Mouse (Mus musculus): Measurements from ENCODE around the gene Keap1. TPM values are rescaled to one million over a fixed set of nuclear protein-coding genes. Genes with fewer than 3 reads are reported as not detected.
"Not testable (repeated sequence)": the region's sequence is repeated elsewhere in the genome, so short reads cannot be mapped to it uniquely, and the experiment has no call there.

Keap1 gene
- polyA plus RNA-seq, 1 experiment from 2014 or later = 34.2 TPM

DNA sequence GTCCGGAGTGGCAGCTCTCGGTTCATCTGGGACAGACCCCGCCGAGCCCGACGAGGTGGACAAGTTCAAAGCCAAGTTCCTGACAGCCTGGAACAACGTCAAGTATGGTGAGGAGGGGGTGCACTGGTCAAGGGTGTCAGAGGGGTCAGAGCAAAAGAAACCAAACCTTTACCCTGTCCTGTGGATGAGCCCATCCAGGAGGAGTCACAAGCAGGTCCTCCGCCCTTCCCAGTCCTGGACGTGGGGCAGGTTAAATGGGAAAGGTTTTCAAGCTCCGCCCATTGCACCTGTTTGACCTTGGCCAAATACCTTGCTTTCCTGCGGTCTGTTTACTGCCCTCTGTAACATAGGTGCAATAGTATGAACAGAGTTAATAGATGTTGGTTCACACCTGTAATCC is 26.4 kb upstream of the Keap1 start:
- H3K9ac ChIP-seq (ENCODE audit: low read depth, low read length) = peak overlapping the region; percentile 90
- H3K4me1 ChIP-seq (ENCODE audit: control insufficient read depth, insufficient read depth, low read length) = peaks cover 18% of the 10 kb centered on the region
- H3K36me3 ChIP-seq (ENCODE audit: control insufficient read depth, insufficient read depth, low read length) = peaks cover 34% of the 10 kb centered on the region
- no peak overlapping the region for H3K27ac ChIP-seq (ENCODE audit: low read depth, low read length)
- peak overlapping the region; percentile 83 for H3K4me2 ChIP-seq (replicated peaks; ENCODE audit: low read depth, low read length)
- H3K4me3 ChIP-seq (ENCODE audit: low read length) = peak overlapping the region; percentile 93
- H3K9me3 ChIP-seq (ENCODE audit: control insufficient read depth, low read length) = no peaks in the 10 kb centered on the region
- H3K27me3 ChIP-seq (ENCODE audit: control insufficient read depth, insufficient read depth, low read length) = no peaks in the 10 kb centered on the region
- 5% methylated on average over 11 of the region's 11 CpGs for WGBS
- peak; percentile 25 for ATAC-seq (ENCODE audit: low FRiP score, low TSS enrichment)

GRCm38 (mm10) chr9:21265000-21265561 is 25.9 kb upstream of the Keap1 start, which contains the start of gene Atg4d:
Gene Atg4d (plus strand): TSS chr9:21265293.
- H3K4me3 ChIP-seq (ENCODE audit: low read length) = peak within 1 kb of the TSS; percentile 93
- peak within 1 kb of the TSS; percentile 69 for H3K27ac ChIP-seq (ENCODE audit: low read depth, low read length)
- H3K9me3 ChIP-seq (ENCODE audit: control insufficient read depth, low read length) = no peaks in the 10 kb centered on the region
- ATAC-seq (ENCODE audit: low FRiP score, low TSS enrichment) = peak; percentile 98
- under 1% methylated on average over 47 of the region's 49 CpGs for WGBS
- peaks cover 18% of the 10 kb centered on the region for H3K4me1 ChIP-seq (ENCODE audit: control insufficient read depth, insufficient read depth, low read length)
- peaks cover 28% of the 10 kb centered on the region for H3K36me3 ChIP-seq (ENCODE audit: control insufficient read depth, insufficient read depth, low read length)
- H3K27me3 ChIP-seq (ENCODE audit: control insufficient read depth, insufficient read depth, low read length) = no peaks in the 10 kb centered on the region
- H3K4me2 ChIP-seq (replicated peaks; ENCODE audit: low read depth, low read length) = peak within 1 kb of the TSS; percentile 83
- H3K9ac ChIP-seq (ENCODE audit: low read depth, low read length) = peak within 1 kb of the TSS; percentile 90

- Histone ChIP-seq H3K27ac (ENCODE audit: low read depth, low read length) (peak overlapping the region; percentile 69; the same call in 1 of the 2 replicates), H3K9ac (ENCODE audit: low read depth, low read length) (peak overlapping the region; percentile 36; the same call in 1 of the 2 replicates), H3K9me3 (ENCODE audit: control insufficient read depth, low read length) (no peaks in the 10 kb centered on the region), H3K27me3 (ENCODE audit: control insufficient read depth, insufficient read depth, low read length) (no peaks in the 10 kb centered on the region), H3K4me2 (replicated peaks; ENCODE audit: low read depth, low read length) (peak overlapping the region; percentile 58), H3K4me1 (ENCODE audit: control insufficient read depth, insufficient read depth, low read length) (peaks cover 18% of the 10 kb centered on the region), H3K4me3 (ENCODE audit: low read length) (peak overlapping the region; percentile 93), H3K36me3 (ENCODE audit: control insufficient read depth, insufficient read depth, low read length) (peaks cover 22% of the 10 kb centered on the region)
- no peak; the same call in none of the 2 replicates for ATAC-seq (ENCODE audit: low FRiP score, low TSS enrichment)
- 13% methylated on average over 17 of the region's 17 CpGs for WGBS
Measured at GRCm38 (mm10) chr9:21264272-21264999, 25.3 kb upstream of the Keap1 start.

DNA sequence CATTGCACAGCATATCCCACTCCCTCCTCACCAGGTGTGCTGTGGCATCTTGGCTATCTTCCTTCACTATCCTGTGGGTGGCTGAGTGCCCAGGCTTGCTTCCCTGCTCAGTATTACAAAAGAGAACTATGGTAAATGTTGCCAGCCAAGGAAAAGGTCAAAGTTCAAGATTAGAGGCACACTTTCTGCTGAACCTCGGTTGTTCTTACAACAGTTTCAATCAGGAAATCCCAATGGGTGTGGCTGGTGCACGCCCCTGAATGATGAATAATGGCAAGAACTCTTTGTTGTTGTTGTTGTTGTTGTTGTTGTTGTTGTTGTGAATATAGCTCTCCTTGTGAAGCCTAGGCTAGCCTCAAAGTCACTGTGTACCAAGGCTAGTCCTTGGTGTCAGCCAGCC is 22.7 kb upstream of the Keap1 start:
- H3K9me3 ChIP-seq (ENCODE audit: control insufficient read depth, low read length) = no peaks in the 10 kb centered on the region
- no peaks in the 10 kb centered on the region for H3K27me3 ChIP-seq (ENCODE audit: control insufficient read depth, insufficient read depth, low read length)
- WGBS = 74% methylated on average over 2 of the region's 2 CpGs
- no peak overlapping the region for H3K27ac ChIP-seq (ENCODE audit: low read depth, low read length)
- H3K4me1 ChIP-seq (ENCODE audit: control insufficient read depth, insufficient read depth, low read length) = peaks cover 17% of the 10 kb centered on the region
- no peak for ATAC-seq (ENCODE audit: low FRiP score, low TSS enrichment)
- no peaks in the 10 kb centered on the region; the same call in 1 of the 2 replicates for H3K36me3 ChIP-seq (ENCODE audit: control insufficient read depth, insufficient read depth, low read length)
- H3K9ac ChIP-seq (ENCODE audit: low read depth, low read length) = no peak overlapping the region
- H3K4me2 ChIP-seq (replicated peaks; ENCODE audit: low read depth, low read length) = no peak overlapping the region
- no peak overlapping the region for H3K4me3 ChIP-seq (ENCODE audit: low read length)

- Histone ChIP-seq H3K9me3 (ENCODE audit: control insufficient read depth, low read length) (no peaks in the 10 kb centered on the region), H3K9ac (ENCODE audit: low read depth, low read length) (no peak overlapping the region), H3K36me3 (ENCODE audit: control insufficient read depth, insufficient read depth, low read length) (no peaks in the 10 kb centered on the region), H3K4me3 (ENCODE audit: low read length) (no peak overlapping the region), H3K27me3 (ENCODE audit: control insufficient read depth, insufficient read depth, low read length) (no peaks in the 10 kb centered on the region), H3K4me1 (ENCODE audit: control insufficient read depth, insufficient read depth, low read length) (peaks cover 4% of the 10 kb centered on the region), H3K4me2 (replicated peaks; ENCODE audit: low read depth, low read length) (no peak overlapping the region), H3K27ac (ENCODE audit: low read depth, low read length) (no peak overlapping the region)
- WGBS = 76% methylated on average over 6 of the region's 6 CpGs
- no peak for ATAC-seq (ENCODE audit: low FRiP score, low TSS enrichment)
Measured at GRCm38 (mm10) chr9:21260491-21261040, 21.4 kb upstream of the Keap1 start.

- not testable (repeated sequence) for H3K27me3 ChIP-seq (ENCODE audit: control insufficient read depth, insufficient read depth, low read length); ATAC-seq (ENCODE audit: low FRiP score, low TSS enrichment); H3K4me1 ChIP-seq (ENCODE audit: control insufficient read depth, insufficient read depth, low read length); H3K4me3 ChIP-seq (ENCODE audit: low read length); H3K27ac ChIP-seq (ENCODE audit: low read depth, low read length); H3K36me3 ChIP-seq (ENCODE audit: control insufficient read depth, insufficient read depth, low read length); H3K9me3 ChIP-seq (ENCODE audit: control insufficient read depth, low read length); H3K4me2 ChIP-seq (replicated peaks; ENCODE audit: low read depth, low read length); H3K9ac ChIP-seq (ENCODE audit: low read depth, low read length)
- 74% methylated on average over 4 of the region's 4 CpGs for whole genome bisulfite sequencing
Measured at GRCm38 (mm10) chr9:21256349-21256748, 17.2 kb upstream of the Keap1 start.

DNA sequence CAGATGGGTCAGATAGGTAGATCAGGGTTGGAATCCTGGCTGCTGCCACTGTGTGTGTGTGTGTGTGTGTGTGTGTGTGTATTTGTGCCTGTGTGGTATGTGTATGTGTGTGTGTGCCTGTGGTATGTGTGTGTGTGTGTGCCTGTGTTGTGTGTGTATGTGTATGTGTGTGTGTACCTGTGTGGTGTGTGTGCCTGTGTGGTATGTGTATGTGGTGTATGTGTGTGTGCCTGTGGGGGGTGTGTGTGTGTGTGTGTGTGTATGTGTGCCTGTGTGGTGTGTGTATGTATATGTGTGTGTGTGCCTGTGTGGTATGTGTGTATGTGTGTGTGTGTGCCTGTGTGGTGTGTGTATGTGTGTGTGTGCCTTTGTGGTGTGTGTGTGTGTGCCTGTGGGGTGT is 15.5 kb upstream of the Keap1 start:
- ATAC-seq (ENCODE audit: low FRiP score, low TSS enrichment) = no peak
- Histone ChIP-seq H3K4me3 (ENCODE audit: low read length) (no peak overlapping the region), H3K9me3 (ENCODE audit: control insufficient read depth, low read length) (no peaks in the 10 kb centered on the region)

DNA sequence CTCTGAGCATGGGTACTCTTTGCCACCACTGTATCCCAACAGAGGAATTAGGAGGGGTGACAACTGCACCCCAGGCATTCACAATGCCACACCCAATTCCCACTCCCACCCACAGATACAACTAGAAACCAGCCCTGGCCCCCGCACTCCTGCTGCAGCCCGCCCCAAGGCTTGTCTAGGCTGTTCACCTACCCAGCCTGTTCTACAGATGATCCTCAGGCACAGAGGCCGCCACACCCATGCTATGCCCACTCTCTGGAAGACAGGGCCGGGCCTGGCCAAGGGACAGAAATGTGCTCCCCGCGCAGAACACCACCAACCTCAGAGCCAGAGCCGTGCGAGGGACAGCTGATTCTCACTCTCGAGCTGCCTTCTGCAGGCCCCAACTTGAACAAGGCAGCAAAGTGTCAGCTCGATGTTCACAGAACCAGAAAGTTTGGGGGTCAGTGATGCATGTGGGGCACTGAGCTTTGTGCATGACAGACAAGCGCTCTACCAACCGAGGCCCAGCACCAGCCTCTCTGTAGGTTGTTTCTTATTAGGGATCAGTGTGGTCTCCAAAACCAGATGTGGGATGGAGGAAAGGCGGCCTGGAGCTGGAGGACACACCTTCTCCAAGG is 12.1 kb upstream of the Keap1 start:
- H3K9me3 ChIP-seq (ENCODE audit: control insufficient read depth, low read length) = no peaks in the 10 kb centered on the region
- WGBS = 69% methylated on average over 13 of the region's 13 CpGs
- no peak overlapping the region for H3K4me2 ChIP-seq (replicated peaks; ENCODE audit: low read depth, low read length)
- no peak overlapping the region for H3K9ac ChIP-seq (ENCODE audit: low read depth, low read length)
- no peaks in the 10 kb centered on the region for H3K4me1 ChIP-seq (ENCODE audit: control insufficient read depth, insufficient read depth, low read length)
- no peak overlapping the region for H3K27ac ChIP-seq (ENCODE audit: low read depth, low read length)
- H3K36me3 ChIP-seq (ENCODE audit: control insufficient read depth, insufficient read depth, low read length) = no peaks in the 10 kb centered on the region
- H3K4me3 ChIP-seq (ENCODE audit: low read length) = no peak overlapping the region
- peaks cover 41% of the 10 kb centered on the region for H3K27me3 ChIP-seq (ENCODE audit: control insufficient read depth, insufficient read depth, low read length)
- ATAC-seq (ENCODE audit: low FRiP score, low TSS enrichment) = no peak

More for the DNA sequence above, 15.5 kb upstream of the Keap1 start:
- H3K4me2 ChIP-seq (replicated peaks; ENCODE audit: low read depth, low read length) = no peak overlapping the region
- H3K36me3 ChIP-seq (ENCODE audit: control insufficient read depth, insufficient read depth, low read length) = no peaks in the 10 kb centered on the region
- peaks cover 12% of the 10 kb centered on the region for H3K27me3 ChIP-seq (ENCODE audit: control insufficient read depth, insufficient read depth, low read length)
- no peak overlapping the region for H3K27ac ChIP-seq (ENCODE audit: low read depth, low read length)
- H3K9ac ChIP-seq (ENCODE audit: low read depth, low read length) = no peak overlapping the region
- no peaks in the 10 kb centered on the region for H3K4me1 ChIP-seq (ENCODE audit: control insufficient read depth, insufficient read depth, low read length)

DNA sequence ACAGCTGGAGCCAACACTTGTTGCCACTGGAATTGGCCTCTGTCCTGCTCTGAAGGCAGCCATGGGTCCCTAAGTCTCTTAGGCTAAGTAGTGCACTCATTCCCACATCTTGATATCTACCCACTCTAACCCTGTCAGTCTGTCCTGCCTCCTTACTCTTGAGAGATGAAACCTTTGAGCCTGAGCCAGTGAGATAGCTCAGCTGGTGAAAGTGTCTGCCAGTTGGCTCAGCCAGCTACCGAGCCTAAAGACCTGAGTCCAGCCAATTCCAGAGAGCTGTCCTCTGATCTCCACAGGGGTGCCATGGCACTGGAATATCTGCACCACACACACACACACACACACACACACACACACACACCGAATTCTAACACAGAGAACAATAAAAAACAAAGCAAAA is 11.3 kb upstream of the Keap1 start:
- no peak for ATAC-seq (ENCODE audit: low FRiP score, low TSS enrichment)
- Histone ChIP-seq H3K4me2 (replicated peaks; ENCODE audit: low read depth, low read length) (no peak overlapping the region), H3K27me3 (ENCODE audit: control insufficient read depth, insufficient read depth, low read length) (peaks cover 46% of the 10 kb centered on the region), H3K27ac (ENCODE audit: low read depth, low read length) (no peak overlapping the region), H3K36me3 (ENCODE audit: control insufficient read depth, insufficient read depth, low read length) (no peaks in the 10 kb centered on the region), H3K4me3 (ENCODE audit: low read length) (no peak overlapping the region), H3K4me1 (ENCODE audit: control insufficient read depth, insufficient read depth, low read length) (no peaks in the 10 kb centered on the region), H3K9me3 (ENCODE audit: control insufficient read depth, low read length) (no peaks in the 10 kb centered on the region), H3K9ac (ENCODE audit: low read depth, low read length) (no peak overlapping the region)
- 36% methylated on average over 2 of the region's 2 CpGs for WGBS
